8 mouse cellular contexts compared by ENCODE assay signal in genomic region chr9:96381393-96381792, GRCm38 (mm10). TPM values are rescaled to one million over a fixed set of nuclear protein-coding genes. Genes with fewer than 3 reads are reported as not detected.
DNase-seq lines count a peak whose midpoint lies in the region; ATAC-seq and TF ChIP-seq lines count a peak whose summit lies in the region.

No protein-coding gene starts in this region.

- H3K27me3 ChIP-seq in liver, postnatal 0 days (ENCODE audit: insufficient read depth, low read length): no peaks in the 10 kb centered on the region

- no peak overlapping the region for H3K4me2 ChIP-seq in liver, postnatal 0 days (ENCODE audit: low read depth, low read length)

- TF ChIP-seq CTCF in liver, postnatal 0 days (IDR thresholded peaks at IDR 0.05; ENCODE audit: low read depth): no peak

- H3K9ac ChIP-seq in liver, postnatal 0 days (replicated peaks): no peak overlapping the region

- 41% methylated on average over 13 of the region's 13 CpGs for WGBS in liver, postnatal 0 days (ENCODE audit: insufficient replicate concordance)

- ATAC-seq in granulocyte monocyte progenitor cell, adult 5-6 weeks (replicated peaks; ENCODE audit: poor library complexity, severe bottlenecking): peak; percentile 21; the same call in 1 of the 2 replicates
- ATAC-seq in liver, postnatal 0 days: 0 out of 2 replicates have a peak, but pooled peaks have one; percentile 27

- no peaks in the 10 kb centered on the region for H3K36me3 ChIP-seq in liver, postnatal 0 days (replicated peaks; ENCODE audit: insufficient read depth, low read length)

- H3K4me1 ChIP-seq in liver, postnatal 0 days (ENCODE audit: insufficient read depth): no peaks in the 10 kb centered on the region

- H3K4me3 ChIP-seq in liver, postnatal 0 days (ENCODE audit: low read depth, low read length): no peak overlapping the region

- DNase-seq in urinary bladder, adult 18-20 months (ENCODE audit: low spot score in 2 of 2): peak; percentile 52 to 87
- DNase-seq in urinary bladder, postnatal 10 days (ENCODE audit: low spot score): no peak
- DNase-seq in liver, postnatal 0 days: no peak
- DNase-seq in urinary bladder, postnatal 36 days (ENCODE audit: low spot score in 2 of 2): peak; percentile 80 to 87
- DNase-seq in thymus, postnatal 14 days: no peak
- DNase-seq in embryo, embryonic 9.5 days (ENCODE audit: extremely low spot score): no peak
- no peak for DNase-seq in testis, postnatal 10 days (ENCODE audit: low spot score)

- TF ChIP-seq EP300 in liver, postnatal 0 days (IDR thresholded peaks at IDR 0.05; ENCODE audit: low read depth): no peak

- no peak overlapping the region; the same call in 1 of the 2 replicates for H3K27ac ChIP-seq in liver, postnatal 0 days (ENCODE audit: low read depth)

- peaks cover 4% of the 10 kb centered on the region; the same call in 1 of the 2 replicates for H3K9me3 ChIP-seq in liver, postnatal 0 days (ENCODE audit: low read length)

RNA-seq across cellular contexts. Expression of gene Atp1b3, which starts 17.2 kb away (rescaled TPM):
- 124 and 164 TPM in 2 replicates for total RNA-seq in granulocyte monocyte progenitor cell, adult 5-6 weeks (2014; fragmentation: Nextera tagmentation)
- 125 and 147 TPM in 2 replicates for total RNA-seq in granulocyte monocyte progenitor cell, adult 5-6 weeks (2017)
- polyA plus RNA-seq in liver, postnatal 0 days (2015; fragmentation: Nextera tagmentation; extraction: Ambion mirVana): 60.3 and 60.6 TPM in 2 replicates

Comparison
In these comparisons a context has a peak if more than half of its experiments do, and no peak if none do; other contexts are left out.
1. DNase-seq: peak in urinary bladder, adult 18-20 months (2 of 2) and urinary bladder, postnatal 36 days (2 of 2); none in urinary bladder, postnatal 10 days (single experiment), liver, postnatal 0 days (single experiment), thymus, postnatal 14 days (single experiment), embryo, embryonic 9.5 days (single experiment) and testis, postnatal 10 days (single experiment).